Mouse (Mus musculus) liver, embryonic 15.5 days (tissue): ENCODE results near the gene Osbpl3. TPM values are rescaled to one million over a fixed set of nuclear protein-coding genes. Genes with fewer than 3 reads are reported as not detected.

Experiments
- ATAC-seq: fragments of 200-750 bp; cut with Nextera tagmentation; 2 replicates; pipeline ENCODE4 v1.8.0; 2017; ENCODE audit warnings: moderate number of reproducible peaks, mild to moderate bottlenecking, moderate library complexity; ENCODE audit not compliant: insufficient read depth
- H3K27ac ChIP-seq: fragments of 300-500 bp; sonication (generic); replicated peaks from 2 replicates; pipeline ENCODE4 v1.5.1; 2015; ENCODE audit warnings: mild to moderate bottlenecking, inconsistent platforms
- H3K27me3 ChIP-seq: fragments of 300-500 bp; sonication (generic); 2 replicates; pipeline ENCODE4 v1.6.1; 2015; ENCODE audit warnings: mild to moderate bottlenecking, inconsistent platforms
- H3K36me3 ChIP-seq: fragments of 300-500 bp; sonication (generic); replicated peaks from 2 replicates; pipeline ENCODE4 v1.6.1; 2015; ENCODE audit warnings: moderate library complexity, mild to moderate bottlenecking, inconsistent platforms
- H3K4me1 ChIP-seq: fragments of 300-500 bp; sonication (generic); replicated peaks from 2 replicates; pipeline ENCODE4 v1.6.1; 2015; ENCODE audit warnings: inconsistent platforms
- H3K4me2 ChIP-seq: fragments of 300-500 bp; sonication (generic); 2 replicates; pipeline ENCODE4 v1.6.1; 2015; ENCODE audit warnings: moderate library complexity, mild to moderate bottlenecking, inconsistent platforms
- H3K4me3 ChIP-seq: fragments of 300-500 bp; sonication (generic); replicated peaks from 2 replicates; pipeline ENCODE4 v1.5.1; 2015; ENCODE audit warnings: mild to moderate bottlenecking, inconsistent platforms
- H3K9ac ChIP-seq: fragments of 300-500 bp; sonication (generic); 2 replicates; pipeline ENCODE4 v1.6.1; 2015; ENCODE audit warnings: moderate library complexity, mild to moderate bottlenecking, inconsistent platforms
- H3K9me3 ChIP-seq: fragments of 300-500 bp; sonication (generic); replicated peaks from 2 replicates; pipeline ENCODE4 v1.6.1; 2016; ENCODE audit warnings: inconsistent platforms
- WGBS: fragments of 180-500 bp; shearing (Covaris S2); methylation state at CpG from one replicate; pipeline ENCODE4 v1.1.7; 2015; ENCODE audit warnings: mixed read lengths; ENCODE audit not compliant: insufficient replicate concordance; 5-methylcytosine and 5-hydroxymethylcytosine counted together
- polyA plus RNA-seq: library from polyadenylated mRNA; unstranded; fragments of >200 nt; fragmentation: Nextera tagmentation; extraction: Ambion mirVana; gene quantifications from 2 replicates; pipeline ENCODE4 v1.2.1, GENCODE M21; 2015

Gene Osbpl3
- polyA plus RNA-seq, 1 experiment from 2014 or later = 0.64 TPM

DNA sequence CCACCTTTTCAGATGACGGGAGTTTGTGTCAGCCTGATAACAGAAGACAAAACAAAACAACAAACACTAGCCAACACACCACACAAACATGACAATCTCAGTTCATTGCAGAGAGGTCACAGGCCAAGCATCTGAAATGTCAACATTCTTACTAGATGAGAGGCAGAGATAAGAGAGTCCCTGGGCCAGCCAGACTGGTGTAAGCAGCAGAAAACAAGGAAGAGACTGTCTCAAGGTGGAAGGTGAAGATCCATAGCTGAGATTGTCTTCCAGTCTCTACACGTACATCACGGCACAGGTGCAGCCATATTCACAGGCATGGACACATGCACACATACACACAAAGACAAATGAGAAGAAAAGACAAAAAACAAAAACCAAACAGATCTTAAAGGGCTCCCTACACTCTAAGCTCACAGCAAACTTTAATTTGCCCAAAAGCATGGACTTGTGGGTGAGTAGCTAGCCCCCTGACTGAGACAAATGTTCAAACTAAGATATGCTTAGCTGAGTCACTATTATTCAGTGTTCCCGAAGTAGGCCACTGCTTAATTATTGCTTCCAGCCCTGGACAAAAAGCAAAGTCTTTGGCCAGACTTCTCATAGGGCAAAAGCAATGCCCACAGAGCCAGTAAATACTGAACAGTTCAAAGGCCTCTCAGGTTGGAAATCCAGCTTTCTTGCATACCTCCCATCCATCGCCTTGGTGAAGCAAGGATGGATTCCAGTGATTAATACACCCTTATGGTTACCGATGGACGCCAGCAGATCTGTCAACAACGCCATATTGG is 87.3 kb downstream of the Osbpl3 start:
- no peak overlapping the region for H3K4me2 ChIP-seq
- H3K4me3 ChIP-seq = no peak overlapping the region
- 72% methylated on average over 8 of the region's 8 CpGs for WGBS
- no peak for ATAC-seq
- no peak overlapping the region for H3K27ac ChIP-seq
- H3K27me3 ChIP-seq = no peaks in the 10 kb centered on the region
- H3K4me1 ChIP-seq = no peaks in the 10 kb centered on the region
- H3K9me3 ChIP-seq = no peaks in the 10 kb centered on the region
- no peaks in the 10 kb centered on the region for H3K36me3 ChIP-seq
- H3K9ac ChIP-seq = no peak overlapping the region

DNA sequence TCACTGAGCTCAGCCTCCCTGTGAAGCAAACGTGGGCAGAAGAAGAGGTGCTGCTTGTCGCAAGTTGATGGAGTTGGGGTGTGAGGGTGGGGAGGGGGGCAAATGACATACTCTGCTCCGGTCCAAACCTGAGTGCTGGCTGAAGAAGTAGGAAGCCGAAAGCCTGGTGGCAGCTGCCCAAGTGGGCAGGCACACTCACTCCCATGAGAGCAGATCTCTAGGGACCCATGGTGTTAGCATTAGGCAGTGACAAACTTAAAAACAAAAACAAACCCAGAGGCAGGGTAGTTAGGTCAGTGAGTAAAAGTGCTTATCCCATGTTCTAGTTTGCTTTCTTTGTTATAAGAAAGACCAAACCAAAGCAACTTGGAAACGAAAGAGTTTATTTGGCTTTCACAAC is 88.2 kb downstream of the Osbpl3 start:
- WGBS = 66% methylated on average over 5 of the region's 5 CpGs
- Histone ChIP-seq H3K4me1 (no peaks in the 10 kb centered on the region), H3K4me3 (no peak overlapping the region), H3K9me3 (no peaks in the 10 kb centered on the region), H3K9ac (no peak overlapping the region), H3K27me3 (no peaks in the 10 kb centered on the region), H3K4me2 (no peak overlapping the region), H3K27ac (no peak overlapping the region), H3K36me3 (no peaks in the 10 kb centered on the region)
- ATAC-seq = no peak

DNA sequence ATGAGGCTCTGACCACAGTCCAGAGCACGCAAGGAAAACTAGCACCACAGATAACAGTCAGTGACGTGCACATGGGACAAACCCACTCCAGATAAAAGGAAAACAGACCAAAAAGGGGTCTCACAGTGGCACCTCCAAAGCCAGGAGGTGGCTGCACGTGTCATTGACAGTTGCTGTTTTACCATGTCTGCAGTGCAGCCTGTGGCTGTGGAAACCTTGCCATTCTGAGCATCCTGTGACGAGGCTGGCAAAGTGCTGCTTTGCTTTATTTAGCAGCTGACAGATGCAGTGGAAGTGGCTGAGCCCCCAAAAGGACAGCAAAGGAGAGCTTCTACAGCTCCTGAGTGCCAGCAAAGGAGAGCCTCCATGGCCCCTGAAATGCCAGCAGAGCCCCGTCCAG is 89.3 kb downstream of the Osbpl3 start:
- Histone ChIP-seq H3K4me2 (no peak overlapping the region), H3K4me3 (no peak overlapping the region), H3K27ac (no peak overlapping the region), H3K36me3 (no peaks in the 10 kb centered on the region), H3K4me1 (no peaks in the 10 kb centered on the region), H3K9me3 (no peaks in the 10 kb centered on the region), H3K27me3 (no peaks in the 10 kb centered on the region), H3K9ac (no peak overlapping the region)
- WGBS = 49% methylated on average over 5 of the region's 5 CpGs
- ATAC-seq = no peak

DNA sequence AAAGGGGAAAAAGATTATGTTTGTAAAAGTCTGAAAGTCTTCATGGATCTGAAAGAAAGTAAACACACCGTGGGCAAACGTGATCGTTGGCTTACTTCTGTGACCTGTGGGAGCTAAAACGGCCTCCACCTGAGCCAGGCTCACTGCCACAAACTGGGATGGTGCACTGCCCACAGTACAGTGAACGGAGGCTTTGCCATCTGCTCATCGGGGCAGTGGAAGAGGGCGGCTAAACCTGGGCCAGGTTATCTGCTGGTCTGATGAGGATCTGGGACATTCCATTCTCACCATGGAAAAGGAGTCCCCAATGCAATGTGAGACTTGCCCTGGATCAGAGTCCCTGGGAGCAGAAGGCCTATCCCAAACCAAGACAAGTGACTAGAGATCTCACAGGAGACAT is 89.7 kb downstream of the Osbpl3 start:
- Histone ChIP-seq H3K9me3 (no peaks in the 10 kb centered on the region), H3K4me2 (no peak overlapping the region), H3K27ac (no peak overlapping the region), H3K4me1 (no peaks in the 10 kb centered on the region), H3K27me3 (no peaks in the 10 kb centered on the region), H3K9ac (no peak overlapping the region), H3K36me3 (no peaks in the 10 kb centered on the region), H3K4me3 (no peak overlapping the region)
- no peak for ATAC-seq
- WGBS = 68% methylated on average over 7 of the region's 7 CpGs

DNA sequence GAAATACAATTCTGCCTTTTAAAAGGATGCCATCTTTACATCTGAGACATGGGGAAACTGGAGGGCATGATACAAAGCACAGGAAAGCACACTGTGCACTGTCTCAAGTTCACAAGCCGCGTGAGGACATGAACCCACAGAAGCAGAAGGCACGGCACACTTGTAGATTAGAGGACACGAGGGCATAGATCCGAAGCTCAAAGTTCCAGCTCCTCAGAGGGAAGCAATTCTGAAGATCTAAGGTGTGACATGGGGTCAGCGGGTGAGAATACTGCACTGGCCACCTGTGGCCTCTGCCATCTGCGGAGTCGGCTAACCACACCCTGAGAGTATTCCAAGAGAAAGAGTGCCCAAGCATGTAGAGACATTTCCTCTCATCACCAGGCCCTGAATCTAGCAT is 91.6 kb downstream of the Osbpl3 start:
- no peak overlapping the region for H3K9ac ChIP-seq
- WGBS = 75% methylated on average over 8 of the region's 8 CpGs
- no peak overlapping the region for H3K27ac ChIP-seq
- no peaks in the 10 kb centered on the region for H3K27me3 ChIP-seq
- no peaks in the 10 kb centered on the region for H3K4me1 ChIP-seq
- H3K9me3 ChIP-seq = no peaks in the 10 kb centered on the region
- ATAC-seq = no peak
- no peaks in the 10 kb centered on the region for H3K36me3 ChIP-seq
- H3K4me2 ChIP-seq = no peak overlapping the region
- no peak overlapping the region for H3K4me3 ChIP-seq

DNA sequence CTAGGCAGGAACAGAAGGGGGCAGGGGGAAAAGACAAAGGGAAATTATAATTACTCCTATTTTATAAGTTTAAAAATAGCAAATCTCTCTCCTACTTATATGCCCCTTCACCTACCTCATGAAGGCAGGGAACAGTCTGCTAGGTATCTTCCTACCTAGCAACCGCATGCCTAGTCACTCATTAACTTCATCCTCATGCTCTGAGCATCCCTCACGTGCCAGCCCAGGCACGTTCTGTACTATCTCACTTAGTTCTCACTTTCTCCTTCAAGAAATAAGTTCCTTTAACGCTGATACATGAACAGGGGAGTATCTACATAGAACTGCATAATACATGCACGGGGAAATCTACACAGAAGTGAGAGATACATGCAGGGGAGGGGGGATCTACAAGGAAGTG is 92.6 kb downstream of the Osbpl3 start:
- no peaks in the 10 kb centered on the region for H3K27me3 ChIP-seq
- ATAC-seq = no peak
- 66% methylated on average over 5 of the region's 5 CpGs for WGBS
- no peaks in the 10 kb centered on the region for H3K4me1 ChIP-seq
- H3K4me3 ChIP-seq = no peak overlapping the region
- no peaks in the 10 kb centered on the region for H3K9me3 ChIP-seq
- no peak overlapping the region for H3K4me2 ChIP-seq
- H3K9ac ChIP-seq = no peak overlapping the region
- no peaks in the 10 kb centered on the region for H3K36me3 ChIP-seq
- no peak overlapping the region for H3K27ac ChIP-seq

DNA sequence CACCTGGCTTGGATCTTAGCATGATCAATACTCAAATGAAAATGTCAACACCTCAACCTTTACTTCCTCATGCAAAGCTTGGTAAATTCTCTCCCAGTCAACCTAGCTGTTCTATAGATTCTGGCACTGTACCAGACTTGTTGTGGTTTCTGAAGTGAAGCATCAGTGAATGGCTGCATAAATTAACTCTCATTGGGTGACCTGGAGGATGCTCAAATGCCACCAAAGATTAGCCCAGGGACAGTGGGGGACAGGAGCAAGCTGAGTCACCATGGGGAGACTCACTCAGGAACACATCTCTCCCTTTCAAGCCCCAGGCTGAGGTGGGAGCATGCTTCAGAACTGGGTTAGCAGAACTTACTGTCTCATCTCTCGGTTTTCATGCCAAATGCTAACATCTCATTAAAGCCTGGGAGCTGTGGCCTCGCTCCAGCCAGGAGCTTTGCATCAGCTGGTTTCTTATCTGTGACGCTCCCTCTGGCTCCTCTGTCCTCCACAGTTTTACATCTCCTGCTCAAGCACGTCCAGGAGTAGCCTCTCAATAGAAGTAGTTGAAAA is 93.2 kb downstream of the Osbpl3 start:
- Histone ChIP-seq H3K4me1 (no peaks in the 10 kb centered on the region), H3K9me3 (no peaks in the 10 kb centered on the region), H3K36me3 (no peaks in the 10 kb centered on the region), H3K9ac (no peak overlapping the region), H3K4me3 (no peak overlapping the region), H3K27me3 (no peaks in the 10 kb centered on the region), H3K27ac (no peak overlapping the region), H3K4me2 (no peak overlapping the region)
- no peak for ATAC-seq
- 49% methylated on average over 4 of the region's 4 CpGs for WGBS

DNA sequence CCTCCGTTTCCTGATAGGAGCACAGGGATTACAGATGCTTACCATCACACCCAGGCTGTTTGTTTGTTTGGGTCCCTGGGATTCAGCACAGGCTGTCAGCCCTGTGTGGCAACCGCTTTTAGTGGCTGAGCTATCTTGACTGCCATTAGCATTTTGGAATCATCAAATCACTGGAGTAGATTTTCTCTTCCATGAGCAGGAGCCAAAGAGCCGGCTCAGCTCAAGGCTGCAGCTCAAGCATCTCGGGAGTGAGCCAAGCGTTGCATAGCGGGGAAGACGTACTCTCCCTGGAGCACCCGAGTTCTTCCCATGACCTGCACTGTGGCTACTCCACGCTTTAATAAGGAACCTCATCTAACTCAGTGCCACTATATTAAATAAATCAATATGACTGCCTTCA is 93.8 kb downstream of the Osbpl3 start:
- H3K4me3 ChIP-seq = no peak overlapping the region
- no peaks in the 10 kb centered on the region for H3K27me3 ChIP-seq
- H3K27ac ChIP-seq = no peak overlapping the region
- no peak for ATAC-seq
- no peak overlapping the region for H3K9ac ChIP-seq
- H3K36me3 ChIP-seq = no peaks in the 10 kb centered on the region
- no peaks in the 10 kb centered on the region for H3K9me3 ChIP-seq
- no peaks in the 10 kb centered on the region for H3K4me1 ChIP-seq
- H3K4me2 ChIP-seq = no peak overlapping the region
- WGBS = 78% methylated on average over 9 of the region's 9 CpGs

DNA sequence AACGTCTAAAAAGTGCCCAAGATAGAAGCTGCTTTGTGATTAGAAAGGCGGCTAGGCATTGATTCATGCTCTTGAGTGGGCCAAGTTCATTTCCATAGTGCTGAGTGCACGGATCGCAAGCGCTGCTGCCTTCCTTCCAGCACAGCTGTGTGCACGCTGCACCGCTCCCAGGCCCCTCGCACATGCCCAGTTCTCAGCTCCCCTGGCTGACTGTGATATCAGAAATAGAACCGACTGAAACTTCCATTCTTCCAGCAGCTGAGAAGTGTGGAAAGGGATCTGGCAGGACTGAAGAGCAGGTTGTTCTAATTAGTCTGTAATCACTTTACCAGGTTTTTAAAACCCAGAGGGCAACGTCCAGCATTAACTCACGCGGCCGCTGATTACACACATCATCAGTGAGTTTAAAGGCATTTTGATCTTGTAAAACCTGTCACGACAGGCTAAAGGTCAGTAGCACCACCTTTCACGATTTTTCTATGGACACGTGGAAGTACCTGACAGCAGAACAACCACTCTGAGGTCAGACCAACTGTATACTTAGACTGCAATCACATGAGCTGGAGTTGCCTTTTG is 97.8 kb downstream of the Osbpl3 start:
- Histone ChIP-seq H3K4me2 (no peak overlapping the region), H3K27ac (no peak overlapping the region), H3K36me3 (no peaks in the 10 kb centered on the region), H3K4me3 (no peak overlapping the region), H3K27me3 (no peaks in the 10 kb centered on the region), H3K4me1 (peaks cover 6% of the 10 kb centered on the region; the same call in 1 of the 2 replicates), H3K9me3 (no peaks in the 10 kb centered on the region), H3K9ac (no peak overlapping the region)
- ATAC-seq = no peak
- 70% methylated on average over 16 of the region's 16 CpGs for WGBS

DNA sequence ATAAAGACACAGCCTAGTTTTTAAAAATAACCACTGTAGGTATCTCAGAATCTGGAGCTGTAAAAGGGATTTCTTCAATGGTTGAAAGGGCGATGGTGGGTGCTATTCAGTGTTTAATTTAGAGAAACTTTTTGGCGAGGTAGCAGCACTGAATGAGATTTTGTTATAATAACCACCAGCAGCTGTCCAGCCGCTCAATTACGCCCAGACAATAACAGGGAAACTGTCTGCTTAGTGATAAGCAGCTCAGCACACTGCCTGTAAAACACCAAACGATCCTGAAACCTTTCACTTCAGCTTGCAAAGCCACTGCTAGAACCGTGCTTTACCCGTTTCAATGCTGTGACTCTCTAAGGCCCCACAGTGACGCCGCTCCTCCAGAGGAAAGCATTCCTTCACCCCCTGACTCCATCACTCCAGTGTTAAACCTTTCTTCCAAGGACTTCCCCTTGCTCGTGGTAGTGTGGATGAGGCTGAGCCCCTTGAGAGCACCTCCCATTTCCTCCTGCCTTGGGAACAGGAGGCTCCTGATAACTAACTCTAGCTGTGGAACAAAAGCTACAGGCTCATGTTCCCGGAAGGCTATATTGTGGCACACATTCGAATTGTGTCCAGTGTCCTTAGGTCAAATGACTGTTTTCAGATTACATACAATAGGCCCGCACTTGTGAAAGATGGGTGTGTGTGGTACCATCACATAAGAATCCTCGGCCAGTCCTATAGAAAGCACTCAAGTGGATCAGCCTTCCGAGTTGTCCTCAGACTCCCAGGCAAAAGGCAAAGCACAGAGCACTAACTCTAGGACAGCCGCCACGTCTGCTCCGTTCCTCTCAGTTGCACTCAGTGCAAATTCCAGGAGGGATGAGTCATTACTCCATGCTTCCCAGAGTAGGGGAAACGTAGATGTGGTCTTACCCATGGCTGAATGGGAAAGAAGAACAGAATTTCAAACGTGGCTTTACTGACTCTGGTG is 101.0 kb downstream of the Osbpl3 start:
- ATAC-seq = peak; percentile 12; the same call in 1 of the 2 replicates
- Histone ChIP-seq H3K9me3 (no peaks in the 10 kb centered on the region), H3K27me3 (no peaks in the 10 kb centered on the region), H3K4me2 (no peak overlapping the region), H3K9ac (no peak overlapping the region), H3K36me3 (no peaks in the 10 kb centered on the region), H3K4me3 (no peak overlapping the region), H3K27ac (no peak overlapping the region), H3K4me1 (peaks cover 6% of the 10 kb centered on the region; the same call in 1 of the 2 replicates)
- WGBS = 36% methylated on average over 20 of the region's 20 CpGs

DNA sequence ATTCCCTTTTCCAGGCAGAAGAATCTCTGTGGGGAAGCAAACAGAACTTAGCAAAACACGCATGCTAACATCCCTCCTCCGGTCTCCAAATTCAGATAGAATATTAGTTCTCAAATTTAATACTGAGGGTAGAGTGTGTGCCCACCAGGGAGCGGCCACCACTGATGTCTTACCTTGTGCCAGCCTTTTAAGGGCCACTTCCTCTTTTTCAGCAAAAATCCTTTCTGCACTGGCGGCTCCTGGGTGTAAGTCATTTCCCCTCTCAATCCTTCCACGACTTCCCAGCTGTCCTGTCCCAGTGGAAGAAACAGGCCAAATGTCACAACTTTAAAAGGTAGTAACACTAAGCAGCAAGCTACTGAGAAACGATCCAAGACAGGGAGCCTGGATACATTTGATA is 103.2 kb downstream of the Osbpl3 start:
- Histone ChIP-seq H3K9ac (no peak overlapping the region), H3K4me3 (no peak overlapping the region), H3K4me1 (peaks cover 6% of the 10 kb centered on the region; the same call in 1 of the 2 replicates), H3K36me3 (no peaks in the 10 kb centered on the region), H3K4me2 (no peak overlapping the region), H3K9me3 (no peaks in the 10 kb centered on the region), H3K27ac (no peak overlapping the region), H3K27me3 (no peaks in the 10 kb centered on the region)
- 37% methylated on average over 6 of the region's 6 CpGs for WGBS
- ATAC-seq = no peak
